Mouse (Mus musculus) ES-E14 (cell line): ENCODE results near the gene Gm10300. TPM values are rescaled to one million over a fixed set of nuclear protein-coding genes. Genes with fewer than 3 reads are reported as not detected.
A peak's percentile ranks its signal among the peaks of the same experiment; 100 is the strongest.

Experiments used
- DNase-seq: peaks from one replicate; pipeline ENCODE4 v3.0.0-alpha.2; 2013; ENCODE audit warnings: low read depth, low spot score
- H3K27ac ChIP-seq: 2 replicates; pipeline ENCODE4 v1.5.1; 2012; ENCODE audit warnings: low read depth, mild to moderate bottlenecking, low read length, moderate library complexity, mixed read lengths; ENCODE audit not compliant: poor library complexity, insufficient read depth, severe bottlenecking
- H3K36me3 ChIP-seq: 2 replicates; pipeline ENCODE4 v1.6.1; 2012; ENCODE audit warnings: mild to moderate bottlenecking, low read length, moderate library complexity, mixed read lengths; ENCODE audit not compliant: control insufficient read depth, poor library complexity, insufficient read depth, severe bottlenecking
- H3K4me1 ChIP-seq, 2 experiments: fragments of 150-350 bp in 1 of 2; sonication (generic) in 1 of 2; 2 replicates each; pipeline ENCODE4 v1.6.1; 2012; ENCODE audit warnings: low read length in 2 of 2, mild to moderate bottlenecking in 1 of 2, mixed read lengths in 1 of 2; ENCODE audit not compliant: control insufficient read depth in 2 of 2, insufficient read depth in 2 of 2, poor library complexity in 1 of 2
- H3K4me3 ChIP-seq, 2 experiments: fragments of 150-350 bp in 1 of 2; sonication (generic) in 1 of 2; 2 replicates each; pipeline ENCODE4 v1.5.1; 2012; ENCODE audit warnings: low read length in 2 of 2, low read depth in 1 of 2, mild to moderate bottlenecking in 1 of 2, mixed read lengths in 1 of 2; ENCODE audit not compliant: insufficient read depth in 1 of 2, poor library complexity in 1 of 2, severe bottlenecking in 1 of 2
- H3K9ac ChIP-seq: 2 replicates; pipeline ENCODE4 v1.6.1; 2012; ENCODE audit warnings: low read depth, mild to moderate bottlenecking, low read length, mixed read lengths; ENCODE audit not compliant: poor library complexity, insufficient read depth, severe bottlenecking
- H3K9me3 ChIP-seq: fragments of 150-350 bp; sonication (generic); 2 replicates; pipeline ENCODE4 v1.6.1; 2012; ENCODE audit warnings: low read depth, mild to moderate bottlenecking, low read length; ENCODE audit not compliant: control insufficient read depth, insufficient read depth
- CHD2 ChIP-seq: IDR thresholded peaks from 2 replicates; pipeline ENCODE4 v1.6.1; 2014; ENCODE audit warnings: mild to moderate bottlenecking, low read depth, low read length, inconsistent platforms
- HCFC1 ChIP-seq: IDR thresholded peaks from 2 replicates; pipeline ENCODE4 v1.6.1; 2012; ENCODE audit warnings: low read length, inconsistent platforms, borderline replicate concordance; ENCODE audit not compliant: insufficient read depth
- MAFK ChIP-seq: IDR thresholded peaks from 2 replicates; pipeline ENCODE4 v1.6.1; 2014; ENCODE audit warnings: mild to moderate bottlenecking, low read depth, low read length, inconsistent platforms; ENCODE audit not compliant: insufficient read depth
- ZC3H11A ChIP-seq: IDR thresholded peaks from 2 replicates; pipeline ENCODE4 v1.6.1; 2012; ENCODE audit warnings: low read depth, mild to moderate bottlenecking, inconsistent platforms, low read length, borderline replicate concordance
- ZNF384 ChIP-seq: IDR thresholded peaks from 2 replicates; pipeline ENCODE4 v1.6.1; 2012; ENCODE audit warnings: low read depth, low read length, inconsistent platforms
- in situ Hi-C, 2 experiments: fragments of 600-800 bp; cut with MboI; formaldehyde crosslinking; loops; one replicate each; pipeline ENCODE4 v1.15.1; 2025; ENCODE audit warnings: low sequenced_read_pairs in 2 of 2, inconsistent platforms in 1 of 2; ENCODE audit not compliant: unreplicated experiment in 2 of 2
- total RNA-seq: library from RNA; depleted of rRNA; stranded (reverse); fragments of 300-350 nt; gene quantifications from 2 replicates; pipeline ENCODE4 v1.2.3, GENCODE M21; 2012

Gm10300 gene
- total RNA-seq, 1 experiment, result not detected

GRCm38 (mm10) chr4:132041471-132042332 is 32.8 kb upstream of the Gm10300 start:
- no peak for DNase-seq
- Histone ChIP-seq H3K36me3 (no peaks in the 10 kb centered on the region; the same call in 1 of the 2 replicates), H3K4me3 (no peak overlapping the region), H3K4me1 (no peaks in the 10 kb centered on the region), H3K9me3 (no peaks in the 10 kb centered on the region), H3K27ac (no peak overlapping the region), H3K9ac (no peak overlapping the region)
- in situ Hi-C loops, result no loop called here
- TF ChIP-seq MAFK (no peak), CHD2 (no peak), HCFC1 (no peak), ZNF384 (no peak), ZC3H11A (no peak)

- DNase-seq, result no peak
- Histone ChIP-seq H3K9ac (no peak overlapping the region), H3K4me1 (no peaks in the 10 kb centered on the region), H3K27ac (no peak overlapping the region), H3K9me3 (no peaks in the 10 kb centered on the region), H3K4me3 (no peak overlapping the region), H3K36me3 (no peaks in the 10 kb centered on the region; the same call in 1 of the 2 replicates)
- TF ChIP-seq MAFK (no peak), CHD2 (no peak), ZNF384 (no peak), ZC3H11A (no peak), HCFC1 (no peak)
- in situ Hi-C loops, result no loop called here
Measured at GRCm38 (mm10) chr4:132043726-132044125, 30.8 kb upstream of the Gm10300 start.

DNA sequence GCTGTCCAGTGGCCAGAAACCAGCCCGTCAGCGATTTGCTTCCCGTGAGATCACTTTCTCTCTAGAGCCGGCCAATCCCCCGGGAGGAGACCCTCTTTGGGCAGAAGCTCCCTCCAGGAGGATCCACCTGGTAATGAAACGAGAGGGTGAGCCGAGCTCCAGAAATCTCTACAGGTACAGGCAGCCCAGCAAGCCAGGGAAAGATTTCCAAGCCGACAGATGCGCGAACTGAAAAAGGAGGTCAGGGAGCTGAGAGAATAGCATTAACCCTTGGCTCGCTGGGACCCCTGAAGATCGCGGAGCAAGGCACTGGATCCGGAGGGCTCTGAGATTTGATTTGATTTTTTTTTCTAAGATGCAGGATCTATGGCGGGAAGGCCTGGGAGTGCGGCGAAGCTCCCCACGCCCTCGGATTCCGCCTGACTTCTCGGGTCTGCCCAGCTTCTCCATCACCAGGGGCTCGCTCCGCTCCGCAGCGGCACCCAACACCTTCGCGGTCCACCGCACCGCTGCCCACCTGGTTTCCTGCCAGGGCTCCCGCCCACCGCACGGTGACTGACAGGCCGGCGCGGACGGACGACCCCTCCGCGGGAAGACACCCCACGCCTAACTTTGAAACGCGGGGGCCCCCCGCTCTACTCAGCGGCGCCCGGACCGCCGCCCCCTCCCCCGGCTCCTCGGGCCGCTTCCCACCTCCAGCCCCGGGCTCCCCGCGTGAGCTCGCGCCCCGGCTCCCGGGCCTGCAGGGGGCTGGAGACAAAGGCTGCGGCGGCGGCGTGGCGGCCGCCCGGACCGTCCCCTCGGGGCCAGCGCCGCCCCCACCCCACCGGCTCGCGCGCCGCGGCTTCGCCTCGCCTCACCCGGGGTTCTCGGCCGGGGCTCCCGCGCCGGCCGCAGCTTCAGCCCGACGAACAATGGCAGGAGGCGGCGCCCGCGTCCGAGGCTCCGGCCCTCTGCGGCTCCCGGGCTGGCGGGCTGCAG is 26.2 kb upstream of the Gm10300 start:
- H3K9me3 ChIP-seq, result no peaks in the 10 kb centered on the region
- peak overlapping the region; percentile 81 to 87 for H3K4me3 ChIP-seq
- TF ChIP-seq ZNF384 (no peak), ZC3H11A (no peak), CHD2 (0 out of 2 replicates have a peak, but pooled peaks have one; percentile 14)
- DNase-seq, result peak; percentile 20
- H3K36me3 ChIP-seq, result no peaks in the 10 kb centered on the region
- in situ Hi-C loops, result no loop called here
- H3K4me1 ChIP-seq, result no peaks in the 10 kb centered on the region
- peak overlapping the region; percentile 84 for H3K9ac ChIP-seq
- H3K27ac ChIP-seq, result no peak overlapping the region

DNA sequence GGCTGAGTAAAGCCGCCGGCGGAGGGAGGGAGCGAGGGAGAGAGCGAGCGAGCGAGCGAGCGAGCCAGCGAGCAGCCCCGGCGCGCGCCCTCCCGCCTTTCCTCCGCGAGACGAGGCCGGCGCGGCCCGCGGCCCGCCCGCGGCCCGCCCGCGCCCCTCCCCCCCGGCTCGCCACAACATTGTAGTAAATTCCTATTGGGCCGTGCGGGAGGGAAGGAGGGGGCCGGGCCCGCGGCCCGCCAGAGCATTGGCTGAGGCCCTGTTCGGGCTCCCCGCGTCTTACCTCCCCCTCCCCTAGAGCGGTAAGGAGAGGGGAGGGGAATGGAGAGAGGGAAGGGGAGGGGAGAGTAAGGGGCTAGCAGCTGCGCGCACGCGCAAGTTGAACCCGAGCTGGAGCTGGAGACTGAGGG is 25.5 kb upstream of the Gm10300 start:
- Histone ChIP-seq H3K36me3 (no peaks in the 10 kb centered on the region), H3K4me1 (no peaks in the 10 kb centered on the region), H3K27ac (no peak overlapping the region), H3K9me3 (no peaks in the 10 kb centered on the region), H3K4me3 (peak overlapping the region; percentile 81 to 87), H3K9ac (peak overlapping the region; percentile 84)
- TF ChIP-seq CHD2, result no peak
- no peak for TF ChIP-seq ZC3H11A
- in situ Hi-C loops, result no loop called here
- peak; percentile 90 for DNase-seq
